Mouse (Mus musculus) liver, embryonic 14.5 days (tissue): ENCODE measurements around the gene Macf1.

ENCODE experiments used
- CTCF ChIP-seq: IDR thresholded peaks from 2 replicates; pipeline ENCODE4 v1.5.1; 2016; ENCODE audit warnings: antibody characterized with exemption, low read depth, control low read depth
- EP300 ChIP-seq: IDR thresholded peaks from 2 replicates; pipeline ENCODE4 v1.6.1; 2016; ENCODE audit warnings: antibody characterized with exemption, low read depth

DNA sequence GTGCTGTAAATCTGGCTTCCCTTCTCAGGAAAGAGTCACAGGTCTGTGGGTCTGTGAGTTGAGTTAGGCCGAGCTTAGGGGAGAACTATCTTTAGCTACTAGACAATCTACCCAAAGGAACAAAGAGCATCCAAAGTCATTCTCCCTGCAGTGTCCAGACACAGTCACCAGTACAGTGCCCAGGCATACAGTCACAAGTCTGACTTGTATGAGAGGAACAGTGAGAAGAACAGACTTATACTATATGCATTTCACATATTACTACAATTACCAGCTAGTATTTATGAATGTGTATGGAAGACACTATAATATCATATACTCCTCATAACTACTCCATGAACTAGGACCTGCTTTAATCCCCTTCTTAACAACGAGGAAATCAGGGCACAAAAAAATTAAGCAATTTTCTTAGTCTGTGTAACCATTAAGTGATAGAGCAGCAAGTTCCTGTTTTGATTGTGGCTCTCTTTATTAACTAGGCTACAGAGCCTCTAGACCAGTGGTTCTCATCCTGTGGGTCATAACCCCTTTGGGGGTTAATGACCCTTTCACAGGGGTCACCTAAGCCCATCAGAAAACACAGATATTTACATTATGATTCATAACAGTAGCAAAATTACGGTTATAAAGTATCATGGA lies 121.9 kb downstream of the Macf1 start:
- TF ChIP-seq CTCF (no peak), EP300 (no peak)
